Mouse (Mus musculus): ENCODE results near the gene Ctc1. TPM values are rescaled to one million over a fixed set of nuclear protein-coding genes. Genes with fewer than 3 reads are reported as not detected.
A peak's percentile ranks its signal among the peaks of the same experiment; 100 is the strongest.

Gene Ctc1
- polyA plus RNA-seq, 1 experiment from 2014 or later = 55.8 TPM

GRCm38 (mm10) chr11:69051771-69052170, 36.1 kb downstream of the Ctc1 start:
- H3K27me3 ChIP-seq (ENCODE audit: control insufficient read depth, insufficient read depth, low read length) = no peaks in the 10 kb centered on the region
- H3K4me3 ChIP-seq (replicated peaks; ENCODE audit: low read depth, low read length) = no peak overlapping the region
- WGBS = 62% methylated on average over 4 of the region's 4 CpGs
- H3K36me3 ChIP-seq (ENCODE audit: control insufficient read depth, insufficient read depth, low read length) = no peaks in the 10 kb centered on the region
- H3K4me2 ChIP-seq (ENCODE audit: low read length) = no peak overlapping the region
- H3K27ac ChIP-seq (replicated peaks; ENCODE audit: low read depth, low read length) = no peak overlapping the region
- no peaks in the 10 kb centered on the region for H3K9me3 ChIP-seq (ENCODE audit: control insufficient read depth, low read length)
- ATAC-seq (ENCODE audit: low FRiP score, low TSS enrichment) (no peak), DNase-seq (no peak)
- H3K9ac ChIP-seq (replicated peaks; ENCODE audit: low read length) = no peak overlapping the region
- H3K4me1 ChIP-seq (ENCODE audit: control insufficient read depth, insufficient read depth, low read length) = no peaks in the 10 kb centered on the region

GRCm38 (mm10) chr11:69052824-69053421, 37.2 kb downstream of the Ctc1 start:
- ATAC-seq (ENCODE audit: low FRiP score, low TSS enrichment) (no peak), DNase-seq (no peak)
- WGBS = 96% methylated on average over 2 of the region's 2 CpGs
- Histone ChIP-seq H3K36me3 (ENCODE audit: control insufficient read depth, insufficient read depth, low read length) (no peaks in the 10 kb centered on the region), H3K27ac (replicated peaks; ENCODE audit: low read depth, low read length) (no peak overlapping the region), H3K27me3 (ENCODE audit: control insufficient read depth, insufficient read depth, low read length) (no peaks in the 10 kb centered on the region), H3K9ac (replicated peaks; ENCODE audit: low read length) (no peak overlapping the region), H3K4me3 (replicated peaks; ENCODE audit: low read depth, low read length) (no peak overlapping the region), H3K4me1 (ENCODE audit: control insufficient read depth, insufficient read depth, low read length) (peaks cover 3% of the 10 kb centered on the region; the same call in 1 of the 2 replicates), H3K4me2 (ENCODE audit: low read length) (no peak overlapping the region), H3K9me3 (ENCODE audit: control insufficient read depth, low read length) (no peaks in the 10 kb centered on the region)

GRCm38 (mm10) chr11:69053848-69054247, 38.1 kb downstream of the Ctc1 start:
- no peak for ATAC-seq (ENCODE audit: low FRiP score, low TSS enrichment)
- Histone ChIP-seq H3K36me3 (ENCODE audit: control insufficient read depth, insufficient read depth, low read length) (no peaks in the 10 kb centered on the region), H3K27me3 (ENCODE audit: control insufficient read depth, insufficient read depth, low read length) (no peaks in the 10 kb centered on the region), H3K9ac (replicated peaks; ENCODE audit: low read length) (no peak overlapping the region), H3K4me2 (ENCODE audit: low read length) (no peak overlapping the region), H3K9me3 (ENCODE audit: control insufficient read depth, low read length) (no peaks in the 10 kb centered on the region), H3K4me1 (ENCODE audit: control insufficient read depth, insufficient read depth, low read length) (peaks cover 10% of the 10 kb centered on the region), H3K27ac (replicated peaks; ENCODE audit: low read depth, low read length) (no peak overlapping the region), H3K4me3 (replicated peaks; ENCODE audit: low read depth, low read length) (no peak overlapping the region)
- no peak for DNase-seq
- WGBS = 77% methylated on average over 3 of the region's 3 CpGs

GRCm38 (mm10) chr11:69058265-69058664, 42.6 kb downstream of the Ctc1 start:
- DNase-seq (no peak), ATAC-seq (ENCODE audit: low FRiP score, low TSS enrichment) (no peak)
- Histone ChIP-seq H3K9me3 (ENCODE audit: control insufficient read depth, low read length) (no peaks in the 10 kb centered on the region), H3K9ac (replicated peaks; ENCODE audit: low read length) (peak overlapping the region; percentile 61), H3K27me3 (ENCODE audit: control insufficient read depth, insufficient read depth, low read length) (no peaks in the 10 kb centered on the region), H3K4me3 (replicated peaks; ENCODE audit: low read depth, low read length) (peak overlapping the region; percentile 91), H3K4me2 (ENCODE audit: low read length) (peak overlapping the region; percentile 75), H3K27ac (replicated peaks; ENCODE audit: low read depth, low read length) (peak overlapping the region; percentile 86), H3K36me3 (ENCODE audit: control insufficient read depth, insufficient read depth, low read length) (no peaks in the 10 kb centered on the region), H3K4me1 (ENCODE audit: control insufficient read depth, insufficient read depth, low read length) (peaks cover 23% of the 10 kb centered on the region)
- WGBS = 64% methylated on average over 2 of the region's 2 CpGs

GRCm38 (mm10) chr11:69058729-69059356, 43.1 kb downstream of the Ctc1 start:
- ATAC-seq (ENCODE audit: low FRiP score, low TSS enrichment) (0 out of 2 replicates have a peak, but pooled peaks have one; percentile 13), DNase-seq (no peak)
- Histone ChIP-seq H3K9ac (replicated peaks; ENCODE audit: low read length) (peak overlapping the region; percentile 61), H3K27me3 (ENCODE audit: control insufficient read depth, insufficient read depth, low read length) (no peaks in the 10 kb centered on the region), H3K4me3 (replicated peaks; ENCODE audit: low read depth, low read length) (peak overlapping the region; percentile 91), H3K4me1 (ENCODE audit: control insufficient read depth, insufficient read depth, low read length) (peaks cover 24% of the 10 kb centered on the region), H3K9me3 (ENCODE audit: control insufficient read depth, low read length) (no peaks in the 10 kb centered on the region), H3K27ac (replicated peaks; ENCODE audit: low read depth, low read length) (peak overlapping the region; percentile 86), H3K36me3 (ENCODE audit: control insufficient read depth, insufficient read depth, low read length) (no peaks in the 10 kb centered on the region), H3K4me2 (ENCODE audit: low read length) (peak overlapping the region; percentile 75)
- under 1% methylated on average over 19 of the region's 19 CpGs for WGBS

GRCm38 (mm10) chr11:69059357-69059974, 43.8 kb downstream of the Ctc1 start, which contains the start of gene Borcs6:
Gene Borcs6, plus strand, starts transcription at chr11:69059717.
- H3K27ac ChIP-seq (replicated peaks; ENCODE audit: low read depth, low read length) = peak within 1 kb of the TSS; percentile 90

GRCm38 (mm10) chr11:69059975-69060411, 44.3 kb downstream of the Ctc1 start:
- Histone ChIP-seq H3K36me3 (ENCODE audit: control insufficient read depth, insufficient read depth, low read length) (no peaks in the 10 kb centered on the region), H3K27ac (replicated peaks; ENCODE audit: low read depth, low read length) (peak overlapping the region; percentile 90), H3K9me3 (ENCODE audit: control insufficient read depth, low read length) (no peaks in the 10 kb centered on the region), H3K4me3 (replicated peaks; ENCODE audit: low read depth, low read length) (peak overlapping the region; percentile 91), H3K27me3 (ENCODE audit: control insufficient read depth, insufficient read depth, low read length) (no peaks in the 10 kb centered on the region), H3K4me2 (ENCODE audit: low read length) (peak overlapping the region; percentile 94), H3K4me1 (ENCODE audit: control insufficient read depth, insufficient read depth, low read length) (peaks cover 30% of the 10 kb centered on the region), H3K9ac (replicated peaks; ENCODE audit: low read length) (peak overlapping the region; percentile 91)
- ATAC-seq (ENCODE audit: low FRiP score, low TSS enrichment) (peak; percentile 22), DNase-seq (peak; percentile 70)
- WGBS = 0% methylated on average over 49 of the region's 49 CpGs

More at GRCm38 (mm10) chr11:69059357-69059974, 43.8 kb downstream of the Ctc1 start, which contains the start of gene Borcs6:
- H3K9me3 ChIP-seq (ENCODE audit: control insufficient read depth, low read length) = no peaks in the 10 kb centered on the region
- peaks cover 30% of the 10 kb centered on the region for H3K4me1 ChIP-seq (ENCODE audit: control insufficient read depth, insufficient read depth, low read length)
- peak within 1 kb of the TSS; percentile 91 for H3K4me3 ChIP-seq (replicated peaks; ENCODE audit: low read depth, low read length)
- H3K36me3 ChIP-seq (ENCODE audit: control insufficient read depth, insufficient read depth, low read length) = no peaks in the 10 kb centered on the region
- DNase-seq (peak; percentile 98), ATAC-seq (ENCODE audit: low FRiP score, low TSS enrichment) (peak; percentile 93)
- peak within 1 kb of the TSS; percentile 91 for H3K9ac ChIP-seq (replicated peaks; ENCODE audit: low read length)
- peak within 1 kb of the TSS; percentile 94 for H3K4me2 ChIP-seq (ENCODE audit: low read length)
- H3K27me3 ChIP-seq (ENCODE audit: control insufficient read depth, insufficient read depth, low read length) = no peaks in the 10 kb centered on the region
- under 1% methylated on average over 59 of the region's 64 CpGs for WGBS

GRCm38 (mm10) chr11:69060448-69061254, 44.9 kb downstream of the Ctc1 start:
- Histone ChIP-seq H3K27ac (replicated peaks; ENCODE audit: low read depth, low read length) (peak overlapping the region; percentile 90), H3K9ac (replicated peaks; ENCODE audit: low read length) (peak overlapping the region; percentile 91)
- under 1% methylated on average over 40 of the region's 40 CpGs for WGBS

More at GRCm38 (mm10) chr11:69060448-69061254, 44.9 kb downstream of the Ctc1 start:
- Histone ChIP-seq H3K9me3 (ENCODE audit: control insufficient read depth, low read length) (no peaks in the 10 kb centered on the region), H3K4me2 (ENCODE audit: low read length) (peak overlapping the region; percentile 94), H3K27me3 (ENCODE audit: control insufficient read depth, insufficient read depth, low read length) (no peaks in the 10 kb centered on the region), H3K4me3 (replicated peaks; ENCODE audit: low read depth, low read length) (peak overlapping the region; percentile 91), H3K36me3 (ENCODE audit: control insufficient read depth, insufficient read depth, low read length) (no peaks in the 10 kb centered on the region), H3K4me1 (ENCODE audit: control insufficient read depth, insufficient read depth, low read length) (peaks cover 30% of the 10 kb centered on the region)
- DNase-seq (peak; percentile 56), ATAC-seq (ENCODE audit: low FRiP score, low TSS enrichment) (no peak)

Measured in midbrain, embryonic 14.5 days (tissue).